In genomic region chr19:34254101-34254879, GRCm38 (mm10) we compare ENCODE assay signal across 8 mouse cellular contexts. TPM values are rescaled to one million over a fixed set of nuclear protein-coding genes. Genes with fewer than 3 reads are reported as not detected.
DNase-seq lines count a peak whose midpoint lies in the region; ATAC-seq and TF ChIP-seq lines count a peak whose summit lies in the region.

No protein-coding gene starts in this region.

- no peaks in the 10 kb centered on the region for H3K9me3 ChIP-seq in intestine, embryonic 16.5 days (ENCODE audit: control insufficient read depth, low read length)

- DNase-seq in gastrocnemius, postnatal 10 days: peak; percentile 36
- DNase-seq in gastrocnemius, adult 8-10 months (ENCODE audit: low spot score in 2 of 2): no peak
- no peak for DNase-seq in ovary, postnatal 36 days (ENCODE audit: low spot score)
- no peak for DNase-seq in cerebellum, postnatal 4 days (ENCODE audit: low spot score in 2 of 2)
- no peak for DNase-seq in cerebellum, adult 9-10 months

- peaks cover 2% of the 10 kb centered on the region; the same call in 1 of the 2 replicates for H3K4me1 ChIP-seq in bone marrow, adult 2 months (ENCODE audit: control insufficient read depth, insufficient read depth, low read length)
- peaks cover 4% of the 10 kb centered on the region for H3K4me1 ChIP-seq in intestine, embryonic 16.5 days (ENCODE audit: control insufficient read depth, insufficient read depth, low read length)

- H3K4me2 ChIP-seq in intestine, embryonic 16.5 days (ENCODE audit: low read depth, low read length): peak overlapping the region; percentile 23

- H3K9ac ChIP-seq in intestine, embryonic 16.5 days (ENCODE audit: low read depth, low read length): peak overlapping the region; percentile 57

- no peaks in the 10 kb centered on the region for H3K36me3 ChIP-seq in intestine, embryonic 16.5 days (ENCODE audit: control insufficient read depth, insufficient read depth, low read length)

- TF ChIP-seq POLR2A in bone marrow, adult 2 months (IDR thresholded peaks at IDR 0.05; ENCODE audit: borderline replicate concordance, control insufficient read depth, low read depth, low read length): no peak

- H3K27ac ChIP-seq in bone marrow, adult 2 months (ENCODE audit: control insufficient read depth, insufficient read depth, low read depth, low read length, poor library complexity): peak overlapping the region; percentile 54
- H3K27ac ChIP-seq in intestine, embryonic 16.5 days (ENCODE audit: low read length): peak overlapping the region; percentile 86

- 10% methylated on average over 14 of the region's 14 CpGs for WGBS in bone marrow, adult 2 months
- WGBS in intestine, embryonic 16.5 days: 34% methylated on average over 14 of the region's 14 CpGs

- ATAC-seq in intestine, embryonic 16.5 days: peak; percentile 27; the same call in 1 of the 2 replicates
- peak; percentile 88 for ATAC-seq in megakaryocyte, adult 5-6 weeks (ENCODE audit: poor library complexity, severe bottlenecking)

- no peak for TF ChIP-seq CTCF in bone marrow, adult 2 months (IDR thresholded peaks at IDR 0.05; ENCODE audit: control insufficient read depth, insufficient read depth, low read length)

- no peaks in the 10 kb centered on the region for H3K27me3 ChIP-seq in intestine, embryonic 16.5 days (replicated peaks; ENCODE audit: control insufficient read depth, insufficient read depth, low read length)

- no peak overlapping the region for H3K4me3 ChIP-seq in bone marrow, adult 2 months (replicated peaks; ENCODE audit: control insufficient read depth, low read depth, low read length)
- peak overlapping the region; percentile 42 for H3K4me3 ChIP-seq in intestine, embryonic 16.5 days (ENCODE audit: low read length)

RNA-seq across cellular contexts. Expression of gene Acta2, which starts 1.1 kb away (rescaled TPM):
- total RNA-seq in gastrocnemius, postnatal 10 days (2021): 100 to 1,000 TPM; 517 to 534 TPM
- total RNA-seq in gastrocnemius, adult 8-10 months (2022): 10 to 100 TPM; 35.5 to 61.5 (median 44.4) TPM
- polyA plus RNA-seq in bone marrow, adult 2 months (2011; ENCODE audit: insufficient read depth, insufficient read length, low replicate concordance, missing spikeins): 3.2 and 33.5 TPM in 2 replicates
- polyA plus RNA-seq in intestine, embryonic 16.5 days (2015; fragmentation: Nextera tagmentation; extraction: Ambion mirVana): 1,466 and 1,574 TPM in 2 replicates
- total RNA-seq in megakaryocyte, adult 5-6 weeks (2015): 5.4 and 6.4 TPM in 2 replicates
- 3.7 and 4.7 TPM in 2 replicates for total RNA-seq in megakaryocyte, adult 5-6 weeks (2017)

RNA-seq across cellular contexts. Expression of gene Fas, which starts 36.2 kb away (rescaled TPM):
- 1 to 10 TPM; 2.0 to 3.7 TPM for total RNA-seq in gastrocnemius, postnatal 10 days (2021)
- 1 to 10 TPM; 1.7 to 5.1 (median 4.2) TPM for total RNA-seq in gastrocnemius, adult 8-10 months (2022)
- 3.7 and 10.1 TPM in 2 replicates for polyA plus RNA-seq in bone marrow, adult 2 months (2011; ENCODE audit: insufficient read depth, insufficient read length, low replicate concordance, missing spikeins)
- polyA plus RNA-seq in intestine, embryonic 16.5 days (2015; fragmentation: Nextera tagmentation; extraction: Ambion mirVana): 5.8 and 6.4 TPM in 2 replicates
- total RNA-seq in megakaryocyte, adult 5-6 weeks (2015): 20.5 and 37.5 TPM in 2 replicates
- 25.1 and 29.8 TPM in 2 replicates for total RNA-seq in megakaryocyte, adult 5-6 weeks (2017)

Comparison
In these comparisons a context has a peak if more than half of its experiments do, and no peak if none do; other contexts are left out.
1. RNA of gene Acta2, which starts 1.1 kb away (total RNA-seq): 517 to 534 TPM in gastrocnemius, postnatal 10 days; 35.5 to 61.5 TPM in gastrocnemius, adult 8-10 months and 3.7 to 6.4 TPM in megakaryocyte, adult 5-6 weeks; every median in the first group is over 4 times any median in the second.